In the genomic region with DNA sequence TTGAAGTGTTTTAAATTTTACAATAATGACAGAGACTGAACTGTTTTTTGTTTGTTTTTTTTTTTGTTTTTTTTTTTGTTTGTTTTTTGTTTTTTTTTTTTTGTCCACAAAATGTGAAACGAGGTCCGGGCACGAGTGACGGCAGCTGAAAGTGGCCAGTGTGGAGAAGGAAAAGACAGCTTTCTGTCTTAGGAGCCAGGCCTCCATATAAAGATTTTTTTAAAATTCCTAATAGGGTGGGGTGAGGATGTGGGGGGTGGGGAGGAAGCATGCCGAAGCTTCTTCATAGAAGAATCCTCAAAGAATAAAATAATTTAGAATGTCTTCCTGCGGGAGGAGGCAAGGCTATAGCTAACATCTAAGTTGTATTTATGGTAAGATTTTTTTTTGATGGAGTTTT, we compare ENCODE assay signal across 7 mouse cellular contexts.
A peak's percentile ranks its signal among the peaks of the same experiment; 100 is the strongest.
DNase-seq lines count a peak whose midpoint lies in the region; ATAC-seq and TF ChIP-seq lines count a peak whose summit lies in the region.

No protein-coding gene starts in this region.

- ATAC-seq in neural tube, embryonic 11.5 days (ENCODE audit: insufficient read depth, low FRiP score, low TSS enrichment) = no peak
- no peak for ATAC-seq in intestine, embryonic 16.5 days
- ATAC-seq in midbrain, embryonic 15.5 days (replicated peaks) = no peak

- WGBS in neural tube, embryonic 11.5 days = 6% methylated on average over 6 of the region's 6 CpGs
- WGBS in intestine, embryonic 16.5 days = under 1% methylated on average over 6 of the region's 6 CpGs
- WGBS in midbrain, embryonic 15.5 days = 2% methylated on average over 6 of the region's 6 CpGs

- H3K4me3 ChIP-seq in neural tube, embryonic 11.5 days (ENCODE audit: low read depth, low read length) = peak overlapping the region; percentile 83
- H3K4me3 ChIP-seq in embryonic fibroblast, embryonic 13.5 days (ENCODE audit: insufficient read depth, low read length) = peak overlapping the region; percentile 78
- H3K4me3 ChIP-seq in intestine, embryonic 16.5 days (ENCODE audit: low read length) = peak overlapping the region; percentile 50
- peak overlapping the region; percentile 70 for H3K4me3 ChIP-seq in midbrain, embryonic 15.5 days

- peak overlapping the region; percentile 47 for H3K4me2 ChIP-seq in neural tube, embryonic 11.5 days (ENCODE audit: low read depth)
- peak overlapping the region; percentile 60 for H3K4me2 ChIP-seq in intestine, embryonic 16.5 days (ENCODE audit: low read depth, low read length)
- H3K4me2 ChIP-seq in midbrain, embryonic 15.5 days = peak overlapping the region; percentile 65

- no peaks in the 10 kb centered on the region for H3K9me3 ChIP-seq in neural tube, embryonic 11.5 days (ENCODE audit: control insufficient read depth, low read length)
- H3K9me3 ChIP-seq in intestine, embryonic 16.5 days (ENCODE audit: control insufficient read depth, low read length) = no peaks in the 10 kb centered on the region
- no peaks in the 10 kb centered on the region for H3K9me3 ChIP-seq in midbrain, embryonic 15.5 days

- DNase-seq in neural tube, embryonic 11.5 days (ENCODE audit: low spot score) = no peak
- DNase-seq in neural tube, embryonic 10.5 days (ENCODE audit: extremely low spot score, low spot score) = no peak
- DNase-seq in right cerebral cortex, postnatal 36 days (ENCODE audit: low spot score in 2 of 2) = no peak
- DNase-seq in layer of hippocampus, adult 11-12 months (ENCODE audit: low spot score) = no peak

- H3K27me3 ChIP-seq in neural tube, embryonic 11.5 days (ENCODE audit: control insufficient read depth, insufficient read depth, low read length) = no peaks in the 10 kb centered on the region
- no peaks in the 10 kb centered on the region for H3K27me3 ChIP-seq in intestine, embryonic 16.5 days (replicated peaks; ENCODE audit: control insufficient read depth, insufficient read depth, low read length)
- H3K27me3 ChIP-seq in midbrain, embryonic 15.5 days (replicated peaks) = no peaks in the 10 kb centered on the region

- H3K36me3 ChIP-seq in neural tube, embryonic 11.5 days (ENCODE audit: control insufficient read depth, insufficient read depth, low read length) = no peaks in the 10 kb centered on the region
- H3K36me3 ChIP-seq in intestine, embryonic 16.5 days (ENCODE audit: control insufficient read depth, insufficient read depth, low read length) = no peaks in the 10 kb centered on the region
- H3K36me3 ChIP-seq in midbrain, embryonic 15.5 days (replicated peaks) = no peaks in the 10 kb centered on the region

- peak overlapping the region; percentile 91 for H3K27ac ChIP-seq in neural tube, embryonic 11.5 days (ENCODE audit: low read depth, low read length)
- H3K27ac ChIP-seq in embryonic fibroblast, embryonic 13.5 days (ENCODE audit: insufficient read depth, low read length) = peak overlapping the region; percentile 59
- H3K27ac ChIP-seq in intestine, embryonic 16.5 days (ENCODE audit: low read length) = 0 out of 2 replicates have a peak overlapping the region, but pooled peaks have one; percentile 33
- peak overlapping the region; percentile 89 for H3K27ac ChIP-seq in midbrain, embryonic 15.5 days

- no peak for TF ChIP-seq CTCF in embryonic fibroblast, embryonic 13.5 days (IDR thresholded peaks at IDR 0.05; ENCODE audit: borderline replicate concordance, insufficient read depth, low read length)

- peaks cover 3% of the 10 kb centered on the region; the same call in 1 of the 2 replicates for H3K4me1 ChIP-seq in neural tube, embryonic 11.5 days (ENCODE audit: control insufficient read depth, insufficient read depth, low read length)
- peaks cover 3% of the 10 kb centered on the region; the same call in 1 of the 2 replicates for H3K4me1 ChIP-seq in embryonic fibroblast, embryonic 13.5 days (ENCODE audit: control insufficient read depth, insufficient read depth, low read length)
- H3K4me1 ChIP-seq in intestine, embryonic 16.5 days (ENCODE audit: control insufficient read depth, insufficient read depth, low read length) = peaks cover 2% of the 10 kb centered on the region
- peaks cover 23% of the 10 kb centered on the region for H3K4me1 ChIP-seq in midbrain, embryonic 15.5 days

- no peak for TF ChIP-seq POLR2A in embryonic fibroblast, embryonic 13.5 days (IDR thresholded peaks at IDR 0.05; ENCODE audit: low read depth, low read length)

- H3K9ac ChIP-seq in neural tube, embryonic 11.5 days (ENCODE audit: low read length) = peak overlapping the region; percentile 96
- H3K9ac ChIP-seq in intestine, embryonic 16.5 days (ENCODE audit: low read depth, low read length) = peak overlapping the region; percentile 58
- H3K9ac ChIP-seq in midbrain, embryonic 15.5 days = peak overlapping the region; percentile 74

Comparison
In these comparisons a context has a peak if more than half of its experiments do, and no peak if none do; other contexts are left out.
1. H3K27ac ChIP-seq: peak in every context shown above with its lines; median percentile 91 in neural tube, embryonic 11.5 days; 89 in midbrain, embryonic 15.5 days; 59 in embryonic fibroblast, embryonic 13.5 days; 33 in intestine, embryonic 16.5 days.